Comparison of ENCODE assay signal across 12 mouse cellular contexts in the genomic region with DNA sequence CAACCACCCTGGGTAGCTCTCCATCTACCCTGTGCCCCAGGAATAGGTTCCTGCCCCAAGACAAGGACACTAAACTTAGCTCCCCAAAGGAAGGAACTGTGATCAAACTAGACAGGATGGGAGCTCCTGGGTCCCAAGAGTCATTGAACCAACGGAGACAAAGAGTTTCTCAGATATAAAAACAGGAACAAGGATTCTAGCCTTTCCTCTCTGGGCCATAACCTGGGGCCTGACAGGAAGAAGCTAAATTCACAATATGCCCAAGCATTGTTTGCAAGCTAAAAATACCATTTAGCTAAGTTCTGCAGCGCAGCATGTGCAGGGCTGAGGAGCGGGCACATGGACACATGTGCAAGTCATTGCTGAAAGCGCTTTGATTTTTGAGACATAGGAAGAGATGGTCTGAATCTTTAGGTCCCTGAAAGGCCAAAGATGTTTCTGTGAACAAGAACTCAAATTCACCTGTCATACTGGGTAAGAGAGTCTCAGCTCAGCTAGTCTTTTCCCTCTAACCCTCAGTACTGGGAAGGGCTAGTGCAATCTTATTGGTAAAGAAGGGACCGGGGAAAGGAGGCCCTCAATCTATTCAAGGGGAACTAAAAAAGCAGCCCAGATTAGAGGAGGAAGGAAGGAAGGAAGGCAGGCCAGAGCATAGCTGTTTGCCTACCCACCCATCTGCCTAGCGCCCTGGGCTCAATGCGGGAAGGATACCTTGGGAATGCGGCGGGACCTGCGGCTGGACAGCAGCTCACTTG. TPM values are rescaled to one million over a fixed set of nuclear protein-coding genes. Genes with fewer than 3 reads are reported as not detected.
DNase-seq lines count a peak whose midpoint lies in the region; ATAC-seq and TF ChIP-seq lines count a peak whose summit lies in the region.
"Had no signal": no experiment of that assay in that cellular context is flagged by ENCODE, and none has a peak within 500 bp of the region (broad histone marks: within the 10 kb centered on the region; RNA-seq: fewer than 3 reads in every experiment).

No protein-coding gene starts in this region.

- H3K27ac ChIP-seq in heart, adult 2 months = peak overlapping the region; percentile 92
- H3K27ac ChIP-seq in heart, embryonic 12.5 days (ENCODE audit: poor library complexity, severe bottlenecking) = no peak overlapping the region
- H3K27ac ChIP-seq in left cerebral cortex, adult 2 months = peak overlapping the region; percentile 11; the same call in 1 of the 2 replicates
- 0 out of 2 replicates have a peak overlapping the region, but pooled peaks have one; percentile 15 for H3K27ac ChIP-seq in embryonic facial prominence, embryonic 14.5 days (replicated peaks; ENCODE audit: low read depth, low read length)
- H3K27ac ChIP-seq: limb, embryonic 13.5 days had no signal

- H3K9ac ChIP-seq in heart, adult 2 months (ENCODE audit: low read depth, low read length) = peak overlapping the region; percentile 10; the same call in 1 of the 2 replicates
- H3K9ac ChIP-seq in heart, embryonic 12.5 days = no peak overlapping the region
- H3K9ac ChIP-seq in embryonic facial prominence, embryonic 14.5 days (ENCODE audit: low read depth, low read length) = no peak overlapping the region
- H3K9ac ChIP-seq: limb, embryonic 13.5 days had no signal

- no peak overlapping the region for H3K4me2 ChIP-seq in heart, embryonic 12.5 days
- no peak overlapping the region for H3K4me2 ChIP-seq in embryonic facial prominence, embryonic 14.5 days (ENCODE audit: low read depth, low read length)
- H3K4me2 ChIP-seq: limb, embryonic 13.5 days had no signal

- no peaks in the 10 kb centered on the region for H3K79me2 ChIP-seq in heart, adult 2 months (replicated peaks; ENCODE audit: control insufficient read depth, insufficient read depth, low read length)

- H3K9me3 ChIP-seq in heart, embryonic 12.5 days (replicated peaks) = no peaks in the 10 kb centered on the region
- H3K9me3 ChIP-seq in embryonic facial prominence, embryonic 14.5 days (ENCODE audit: control insufficient read depth, low read length) = no peaks in the 10 kb centered on the region
- H3K9me3 ChIP-seq in megakaryocyte, embryonic 14.5 days = no peaks in the 10 kb centered on the region
- H3K9me3 ChIP-seq: limb, embryonic 13.5 days had no signal

- H3K4me3 ChIP-seq in heart, adult 2 months = no peak overlapping the region
- H3K4me3 ChIP-seq in heart, embryonic 12.5 days = no peak overlapping the region
- H3K4me3 ChIP-seq in left cerebral cortex, adult 2 months = no peak overlapping the region
- no peak overlapping the region for H3K4me3 ChIP-seq in embryonic facial prominence, embryonic 14.5 days (ENCODE audit: low read depth, low read length)
- peak overlapping the region; percentile 2 for H3K4me3 ChIP-seq in megakaryocyte, embryonic 14.5 days (replicated peaks)
- H3K4me3 ChIP-seq: limb, embryonic 13.5 days had no signal

- H3K4me1 ChIP-seq in heart, adult 2 months (ENCODE audit: control insufficient read depth, insufficient read depth, low read length) = peaks cover 30% of the 10 kb centered on the region
- H3K4me1 ChIP-seq in heart, embryonic 12.5 days (replicated peaks) = peaks cover 20% of the 10 kb centered on the region
- no peaks in the 10 kb centered on the region for H3K4me1 ChIP-seq in embryonic facial prominence, embryonic 14.5 days (ENCODE audit: control insufficient read depth, insufficient read depth, low read length)
- peaks cover 31% of the 10 kb centered on the region for H3K4me1 ChIP-seq in megakaryocyte, embryonic 14.5 days

- DNase-seq in heart, adult 2 months = peak; percentile 17 to 35
- no peak for DNase-seq in left cerebral cortex, adult 2 months (ENCODE audit: extremely low spot score in 1 of 2, low spot score in 2 of 2)
- DNase-seq in left cerebral cortex, adult 18-20 months (ENCODE audit: low spot score in 2 of 2) = no peak
- DNase-seq in embryonic facial prominence, embryonic 14.5 days (ENCODE audit: low spot score) = no peak
- no peak for DNase-seq in retina, postnatal 1 day
- DNase-seq: gastrocnemius, postnatal 36 days; right cerebral cortex, postnatal 4 days had no signal

- peaks cover 38% of the 10 kb centered on the region for H3K36me3 ChIP-seq in heart, adult 2 months (ENCODE audit: control insufficient read depth, insufficient read depth, low read length)
- H3K36me3 ChIP-seq in heart, embryonic 12.5 days = peaks cover 72% of the 10 kb centered on the region
- H3K36me3 ChIP-seq in embryonic facial prominence, embryonic 14.5 days (ENCODE audit: control insufficient read depth, insufficient read depth, low read length) = peaks cover 71% of the 10 kb centered on the region
- peaks cover 63% of the 10 kb centered on the region for H3K36me3 ChIP-seq in megakaryocyte, embryonic 14.5 days (replicated peaks; ENCODE audit: low read length)

- intact Hi-C loops in heart, adult 2 months (cut with DNase I) = loop anchor here (2.0 kb wide), 1 partner anchor 15 kb away; no protein-coding TSS in a partner anchor
- intact Hi-C loops in left cerebral cortex, adult 2 months (cut with DNase I) = no loop called here

- ATAC-seq in heart, embryonic 12.5 days (ENCODE audit: insufficient number of reproducible peaks, low FRiP score) = no peak
- no peak for ATAC-seq in embryonic facial prominence, embryonic 14.5 days (ENCODE audit: low read depth)
- ATAC-seq in CD4-positive, CD25-positive, alpha-beta regulatory T cell, adult 4 months = no peak
- ATAC-seq: midbrain, embryonic 16.5 days had no signal

- peak; percentile 12; the same call in 1 of the 2 replicates for TF ChIP-seq POLR2A in heart, adult 2 months (IDR thresholded peaks at IDR 0.05; ENCODE audit: insufficient read depth, low read depth, low read length)

- TF ChIP-seq EP300 in heart, adult 2 months (IDR thresholded peaks at IDR 0.05; ENCODE audit: insufficient read depth, low read depth, low read length) = peak; percentile 24; the same call in 1 of the 2 replicates

- no peaks in the 10 kb centered on the region for H3K27me3 ChIP-seq in heart, adult 2 months (ENCODE audit: control insufficient read depth, insufficient read depth, low read length)
- no peaks in the 10 kb centered on the region for H3K27me3 ChIP-seq in heart, embryonic 12.5 days (replicated peaks)
- H3K27me3 ChIP-seq in embryonic facial prominence, embryonic 14.5 days (replicated peaks; ENCODE audit: control insufficient read depth, insufficient read depth, low read length) = no peaks in the 10 kb centered on the region
- H3K27me3 ChIP-seq in megakaryocyte, embryonic 14.5 days (replicated peaks) = peaks cover 8% of the 10 kb centered on the region
- H3K27me3 ChIP-seq: limb, embryonic 13.5 days had no signal

- 53% methylated on average over 10 of the region's 10 CpGs for WGBS in heart, adult 2 months
- WGBS in heart, embryonic 12.5 days = 75% methylated on average over 10 of the region's 10 CpGs
- 86% methylated on average over 10 of the region's 10 CpGs for WGBS in embryonic facial prominence, embryonic 14.5 days

- no peak for TF ChIP-seq CTCF in heart, adult 2 months (IDR thresholded peaks at IDR 0.05)
- no peak for TF ChIP-seq CTCF in left cerebral cortex, adult 2 months (IDR thresholded peaks at IDR 0.05)

RNA-seq across cellular contexts. Expression of a gene that starts 22.8 kb away (rescaled TPM):
- 100 to 1,000 TPM; 102 to 105 TPM for total RNA-seq in heart, adult 2 months (2021)
- polyA plus RNA-seq in heart, adult 2 months (2012; rRNA removed) = 136 and 167 TPM in 2 replicates
- polyA plus RNA-seq in heart, embryonic 12.5 days (2016; fragmentation: Nextera tagmentation; extraction: Ambion mirVana) = 80.5 and 83.4 TPM in 2 replicates
- 100 to 1,000 TPM; 145 to 147 TPM for total RNA-seq in left cerebral cortex, adult 2 months (2021)
- total RNA-seq in left cerebral cortex, adult 18-20 months (2021) = 100 to 1,000 TPM; 147 to 150 TPM
- 152 and 153 TPM in 2 replicates for polyA plus RNA-seq in embryonic facial prominence, embryonic 14.5 days (2014; fragmentation: Nextera tagmentation; extraction: Ambion mirVana)
- 2,127 and 9,018 TPM in 2 replicates for polyA plus RNA-seq in megakaryocyte, embryonic 14.5 days (2012; ENCODE audit: insufficient read depth, low replicate concordance)
- 100 to 1,000 TPM; 210 to 315 TPM for polyA plus RNA-seq in CD4-positive, CD25-positive, alpha-beta regulatory T cell, adult 4 months (2017; shearing (Covaris generic))

RNA-seq across cellular contexts. Expression of a gene that starts 33.9 kb away (rescaled TPM):
- under 1 TPM in 1 of 2 experiments, not detected in 1; 0.21 TPM for total RNA-seq in heart, adult 2 months (2021)
- 0.14 and 0.15 TPM in 2 replicates for polyA plus RNA-seq in heart, adult 2 months (2012; rRNA removed)
- polyA plus RNA-seq in heart, embryonic 12.5 days (2016; fragmentation: Nextera tagmentation; extraction: Ambion mirVana) = 0.03 TPM in 1 of 2 replicates, not detected in the other
- total RNA-seq in left cerebral cortex, adult 2 months (2021) = 10 to 100 TPM; 20.9 to 21.3 TPM
- 10 to 100 TPM; 21.5 TPM for total RNA-seq in left cerebral cortex, adult 18-20 months (2021)
- 2.9 and 3.2 TPM in 2 replicates for polyA plus RNA-seq in embryonic facial prominence, embryonic 14.5 days (2014; fragmentation: Nextera tagmentation; extraction: Ambion mirVana)
- polyA plus RNA-seq in megakaryocyte, embryonic 14.5 days (2012; ENCODE audit: insufficient read depth, low replicate concordance) = not detected in 2 replicates
- polyA plus RNA-seq in CD4-positive, CD25-positive, alpha-beta regulatory T cell, adult 4 months (2017; shearing (Covaris generic)) = not detected

Comparison
In these comparisons a context has a peak if more than half of its experiments do, and no peak if none do; other contexts are left out.
1. DNase-seq: peak in heart, adult 2 months (2 of 2); none in left cerebral cortex, adult 2 months (0 of 2), left cerebral cortex, adult 18-20 months (0 of 2), embryonic facial prominence, embryonic 14.5 days (single experiment) and retina, postnatal 1 day (single experiment).